Mouse (Mus musculus): ENCODE data around the gene Hddc3.

- TF ChIP-seq EP300 (IDR thresholded peaks at IDR 0.05; ENCODE audit: low read depth) = no peak
- TF ChIP-seq CTCF (IDR thresholded peaks at IDR 0.05; ENCODE audit: low read depth) = no peak
These were observed 44.1 kb upstream of the Hddc3 start for GRCm38 (mm10) chr7:80298754-80299153.

Measured in liver, embryonic 14.5 days (tissue).